Mouse (Mus musculus) neural tube, postnatal 0 days (tissue): Measurements from ENCODE around the gene Fancc. TPM values are rescaled to one million over a fixed set of nuclear protein-coding genes. Genes with fewer than 3 reads are reported as not detected.

Experiments
- microRNA counts: library from miRNA; unstranded; fragments of <30 nt; microRNA quantifications from one replicate; lab custom pipeline; 2015
- microRNA-seq: library from miRNA; unstranded; fragments of <30 nt; microRNA quantifications from one replicate; pipeline ENCODE4, GENCODE M21; 2016
- polyA plus RNA-seq: library from polyadenylated mRNA; unstranded; fragments of >200 nt; fragmentation: Nextera tagmentation; extraction: Ambion mirVana; gene quantifications from 2 replicates; pipeline ENCODE4 v1.2.1, GENCODE M21; 2015

Gene Fancc
- 10.7 and 11.8 TPM in 2 replicates for polyA plus RNA-seq

DNA sequence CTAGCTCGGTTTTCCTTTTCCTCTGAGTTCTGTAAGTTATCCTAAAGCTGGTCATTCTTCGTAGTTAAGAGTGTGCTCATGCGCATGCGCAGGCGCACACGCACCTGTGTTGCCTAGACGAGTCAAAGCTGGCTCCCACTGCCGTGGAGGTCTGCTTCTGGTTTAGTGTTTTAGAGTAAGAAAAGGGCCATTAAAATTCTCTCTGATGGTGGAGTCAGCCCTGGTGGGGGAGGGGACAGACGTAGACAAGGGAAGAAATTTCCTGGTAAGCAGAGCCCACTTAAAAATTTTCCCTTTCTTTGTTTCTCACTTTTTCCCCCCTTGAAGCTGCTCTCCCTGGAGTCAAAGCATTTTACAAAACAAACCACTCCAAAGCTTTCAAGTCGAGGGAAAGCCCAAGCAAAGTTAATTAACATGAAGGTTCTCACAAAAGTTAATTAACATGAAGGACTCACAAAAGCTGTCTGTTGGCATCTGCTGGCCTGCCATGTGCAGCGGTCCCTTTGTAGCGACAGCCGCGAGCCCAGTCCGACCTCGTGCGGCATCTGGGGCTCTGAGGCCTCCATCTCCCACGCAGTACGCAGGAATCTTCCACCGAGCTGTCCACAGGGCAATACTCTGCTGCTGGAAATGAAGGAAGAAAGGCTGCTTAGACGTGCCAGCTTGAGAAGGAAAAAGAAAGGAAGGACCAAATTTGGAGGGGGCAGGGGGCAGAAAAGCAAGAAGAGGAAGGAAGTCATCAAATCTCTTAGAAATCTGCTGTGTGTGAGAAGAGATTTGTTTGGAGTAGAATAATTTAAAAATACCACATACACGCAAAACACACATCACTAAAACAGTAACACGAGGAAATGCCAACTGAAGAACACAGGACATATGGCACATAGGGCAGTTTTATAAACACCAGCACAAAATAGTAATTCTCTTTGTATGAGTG is at the start of gene Fancc:
TSS of gene Fancc (minus strand) at position 633 of the 937 bp plus-strand sequence.

MicroRNA genes within 50 kb of the gene (microRNA counts, 519-probe panel; counts per million panel counts)
- 4,730 counts per million, percentile 53 among the panel's probes with 10 or more counts for microRNA mmu-miR-23b (lab: Ali Mortazavi, UCI)
- microRNA mmu-miR-24 (lab: Ali Mortazavi, UCI): 4,356 counts per million, percentile 42 among the panel's probes with 10 or more counts
- microRNA mmu-miR-27b (lab: Ali Mortazavi, UCI): 2,299 counts per million, percentile 8 among the panel's probes with 10 or more counts

Small RNAs within 50 kb of the gene (microRNA-seq; reads per million reads assigned to microRNA genes)
- 11,065 reads per million, percentile 97 among the genes with 10 or more reads in this experiment for gene Mir23b
- not detected for gene Mir24-1
- gene Mir27b: 1,087 reads per million, percentile 75 among the genes with 10 or more reads in this experiment
- not detected for gene Mir3074-1

Other genes with a start within 250 kb of the Fancc start
- 10.7 and 14.5 TPM in 2 replicates for gene Ptch1, start 76.3 kb upstream of the Fancc start, polyA plus RNA-seq